Mouse (Mus musculus) intestine, embryonic 14.5 days (tissue): ENCODE data around the gene Cdrt4. TPM values are rescaled to one million over a fixed set of nuclear protein-coding genes. Genes with fewer than 3 reads are reported as not detected.

Experiments
- ATAC-seq: fragments of 200-750 bp; cut with Nextera tagmentation; replicated peaks from 2 replicates; pipeline ENCODE4 v1.8.0; 2017; ENCODE audit warnings: low read depth, moderate number of reproducible peaks, moderate TSS enrichment, moderate library complexity; ENCODE audit not compliant: low FRiP score, low TSS enrichment
- DNase-seq: peaks from one replicate; pipeline ENCODE4 v3.0.0-alpha.2; 2018; ENCODE audit warnings: low spot score
- H3K27ac ChIP-seq: fragments of 300-500 bp; sonication (generic); 2 replicates; pipeline ENCODE4 v1.5.1; 2014; ENCODE audit warnings: low read depth, mild to moderate bottlenecking, control low read depth
- H3K27me3 ChIP-seq: fragments of 300-500 bp; sonication (generic); replicated peaks from 2 replicates; pipeline ENCODE4 v1.6.1; 2014; ENCODE audit warnings: low read length, control low read depth; ENCODE audit not compliant: control insufficient read depth, insufficient read depth
- H3K36me3 ChIP-seq: fragments of 300-500 bp; sonication (generic); 2 replicates; pipeline ENCODE4 v1.6.1; 2014; ENCODE audit warnings: low read length, control low read depth; ENCODE audit not compliant: control insufficient read depth, insufficient read depth
- H3K4me1 ChIP-seq: fragments of 300-500 bp; sonication (generic); replicated peaks from 2 replicates; pipeline ENCODE4 v1.6.1; 2014; ENCODE audit warnings: low read length, control low read depth, mixed read lengths; ENCODE audit not compliant: control insufficient read depth, insufficient read depth
- H3K4me2 ChIP-seq: fragments of 300-500 bp; sonication (generic); 2 replicates; pipeline ENCODE4 v1.6.1; 2014; ENCODE audit warnings: low read length
- H3K4me3 ChIP-seq: fragments of 300-500 bp; sonication (generic); 2 replicates; pipeline ENCODE4 v1.5.1; 2014; ENCODE audit warnings: low read depth, low read length, control low read depth, mixed read lengths
- H3K9ac ChIP-seq: fragments of 300-500 bp; sonication (generic); 2 replicates; pipeline ENCODE4 v1.6.1; 2014; ENCODE audit warnings: mild to moderate bottlenecking, low read length
- H3K9me3 ChIP-seq: fragments of 300-500 bp; sonication (generic); 2 replicates; pipeline ENCODE4 v1.6.1; 2016; ENCODE audit warnings: low read length, control low read depth; ENCODE audit not compliant: control insufficient read depth
- WGBS: fragments of 180-500 bp; shearing (Covaris S2); extraction: QIAGEN DNeasy Blood & Tissue Kit; methylation state at CpG from one replicate; pipeline ENCODE4 v1.1.7; 2014; 5-methylcytosine and 5-hydroxymethylcytosine counted together
- polyA plus RNA-seq: library from polyadenylated mRNA; unstranded; fragments of >200 nt; fragmentation: Nextera tagmentation; extraction: Ambion mirVana; gene quantifications from 2 replicates; pipeline ENCODE4 v1.2.1, GENCODE M21; 2014

Cdrt4 gene
- 0.35 TPM in 1 of 2 replicates, not detected in the other for polyA plus RNA-seq

GRCm38 (mm10) chr11:62951012-62951411 lies at the start of gene Cdrt4:
Gene Cdrt4, plus strand, starts transcription at chr11:62951193.
- Histone ChIP-seq H3K27ac (no peak within 1 kb of the TSS), H3K4me2 (no peak within 1 kb of the TSS), H3K4me1 (no peaks in the 10 kb centered on the region), H3K36me3 (no peaks in the 10 kb centered on the region), H3K27me3 (no peaks in the 10 kb centered on the region), H3K9me3 (peaks cover 6% of the 10 kb centered on the region; the same call in 1 of the 2 replicates), H3K4me3 (no peak within 1 kb of the TSS), H3K9ac (no peak within 1 kb of the TSS)
- ATAC-seq (no peak), DNase-seq (no peak)
- 84% methylated on average over 3 of the region's 3 CpGs for WGBS

GRCm38 (mm10) chr11:62901699-62902323 lies 49.2 kb upstream of the Cdrt4 start:
- ATAC-seq = no peak; the same call in 1 of the 2 replicates
- H3K4me1 ChIP-seq = no peaks in the 10 kb centered on the region

GRCm38 (mm10) chr11:62903871-62904495 lies 47.0 kb upstream of the Cdrt4 start:
- no peak for ATAC-seq
- H3K27ac ChIP-seq = no peak overlapping the region
- DNase-seq = no peak
- no peaks in the 10 kb centered on the region for H3K9me3 ChIP-seq
- no peak overlapping the region for H3K9ac ChIP-seq
- H3K27me3 ChIP-seq = no peaks in the 10 kb centered on the region
- no peaks in the 10 kb centered on the region for H3K4me1 ChIP-seq
- H3K4me3 ChIP-seq = no peak overlapping the region
- 79% methylated on average over 6 of the region's 6 CpGs for WGBS
- H3K4me2 ChIP-seq = no peak overlapping the region
- H3K36me3 ChIP-seq = no peaks in the 10 kb centered on the region

More at GRCm38 (mm10) chr11:62901699-62902323, 49.2 kb upstream of the Cdrt4 start:
- no peak overlapping the region for H3K4me3 ChIP-seq
- H3K27me3 ChIP-seq = no peaks in the 10 kb centered on the region
- no peaks in the 10 kb centered on the region for H3K9me3 ChIP-seq
- H3K9ac ChIP-seq = no peak overlapping the region
- H3K36me3 ChIP-seq = no peaks in the 10 kb centered on the region
- 30% methylated on average over 12 of the region's 12 CpGs for WGBS
- DNase-seq = no peak
- no peak overlapping the region for H3K4me2 ChIP-seq
- H3K27ac ChIP-seq = no peak overlapping the region

- DNase-seq (no peak), ATAC-seq (no peak)
- Histone ChIP-seq H3K27ac (no peak overlapping the region), H3K4me1 (no peaks in the 10 kb centered on the region), H3K9me3 (no peaks in the 10 kb centered on the region), H3K9ac (no peak overlapping the region), H3K36me3 (no peaks in the 10 kb centered on the region), H3K4me2 (no peak overlapping the region), H3K4me3 (no peak overlapping the region), H3K27me3 (no peaks in the 10 kb centered on the region)
- WGBS = 69% methylated on average over 3 of the region's 3 CpGs
Measured at GRCm38 (mm10) chr11:62909720-62910306, 41.2 kb upstream of the Cdrt4 start.

- Histone ChIP-seq H3K4me3 (no peak overlapping the region), H3K36me3 (no peaks in the 10 kb centered on the region), H3K27ac (no peak overlapping the region), H3K27me3 (no peaks in the 10 kb centered on the region), H3K4me1 (no peaks in the 10 kb centered on the region), H3K9ac (no peak overlapping the region), H3K9me3 (no peaks in the 10 kb centered on the region), H3K4me2 (no peak overlapping the region)
- WGBS = 64% methylated on average over 8 of the region's 8 CpGs
- DNase-seq (no peak), ATAC-seq (no peak)
Measured at GRCm38 (mm10) chr11:62911362-62911761, 39.6 kb upstream of the Cdrt4 start.

- DNase-seq (no peak), ATAC-seq (no peak)
- H3K4me3 ChIP-seq = no peak overlapping the region
- no peaks in the 10 kb centered on the region for H3K36me3 ChIP-seq
- no peaks in the 10 kb centered on the region for H3K27me3 ChIP-seq
- 95% methylated on average over 2 of the region's 2 CpGs for WGBS
- no peaks in the 10 kb centered on the region for H3K4me1 ChIP-seq
- H3K9me3 ChIP-seq = no peaks in the 10 kb centered on the region
- no peak overlapping the region for H3K9ac ChIP-seq
- no peak overlapping the region for H3K4me2 ChIP-seq
- no peak overlapping the region for H3K27ac ChIP-seq
Measured at GRCm38 (mm10) chr11:62913141-62913540, 37.9 kb upstream of the Cdrt4 start.

GRCm38 (mm10) chr11:62914532-62914931 lies 36.5 kb upstream of the Cdrt4 start:
- no peaks in the 10 kb centered on the region for H3K27me3 ChIP-seq
- no peak overlapping the region for H3K27ac ChIP-seq
- peaks cover 4% of the 10 kb centered on the region; the same call in 1 of the 2 replicates for H3K9me3 ChIP-seq
- no peaks in the 10 kb centered on the region for H3K36me3 ChIP-seq
- H3K9ac ChIP-seq = no peak overlapping the region
- no peak for DNase-seq
- no peak overlapping the region for H3K4me3 ChIP-seq
- no peak for ATAC-seq
- no peaks in the 10 kb centered on the region for H3K4me1 ChIP-seq
- 61% methylated on average over 6 of the region's 6 CpGs for WGBS
- H3K4me2 ChIP-seq = no peak overlapping the region

GRCm38 (mm10) chr11:62915486-62915885 lies 35.5 kb upstream of the Cdrt4 start:
- Histone ChIP-seq H3K9ac (no peak overlapping the region), H3K27ac (no peak overlapping the region), H3K4me3 (no peak overlapping the region), H3K4me1 (peaks cover 3% of the 10 kb centered on the region; the same call in 1 of the 2 replicates), H3K4me2 (no peak overlapping the region), H3K9me3 (peaks cover 6% of the 10 kb centered on the region; the same call in 1 of the 2 replicates), H3K36me3 (no peaks in the 10 kb centered on the region), H3K27me3 (no peaks in the 10 kb centered on the region)
- DNase-seq (no peak), ATAC-seq (no peak)
- 62% methylated on average over 2 of the region's 2 CpGs for WGBS
